Mouse (Mus musculus) thymus, postnatal 0 days (tissue): ENCODE measurements around the gene Lrrc58. TPM values are rescaled to one million over a fixed set of nuclear protein-coding genes. Genes with fewer than 3 reads are reported as not detected.

ENCODE experiments used
- DNase-seq: peaks from one replicate; pipeline ENCODE4 v3.0.0-alpha.2; 2015; ENCODE audit warnings: low spot score
- polyA plus RNA-seq: library from polyadenylated mRNA; unstranded; fragments of >200 nt; fragmentation: Nextera tagmentation; extraction: Ambion mirVana; gene quantifications from 2 replicates; pipeline ENCODE4 v1.2.1, GENCODE M21; 2015

Lrrc58 gene
- polyA plus RNA-seq, 1 experiment from 2014 or later: 34.6 TPM

GRCm38 (mm10) chr16:37920842-37921409 lies 52.7 kb downstream of the Lrrc58 start:
- no peak for DNase-seq

GRCm38 (mm10) chr16:37926087-37926486 lies 57.9 kb downstream of the Lrrc58 start:
- DNase-seq: no peak

- DNase-seq: no peak
These were observed 58.9 kb downstream of the Lrrc58 start for GRCm38 (mm10) chr16:37927117-37927516.

- no peak for DNase-seq
These were observed 60.8 kb downstream of the Lrrc58 start for GRCm38 (mm10) chr16:37929006-37929405.

- no peak for DNase-seq
These were observed 61.4 kb downstream of the Lrrc58 start for GRCm38 (mm10) chr16:37929626-37930025.

- no peak for DNase-seq
These were observed 66.7 kb downstream of the Lrrc58 start for GRCm38 (mm10) chr16:37934932-37935331.

- DNase-seq: no peak
These were observed 69.1 kb downstream of the Lrrc58 start for GRCm38 (mm10) chr16:37937276-37937675.

Other genes starting within 250 kb of the Lrrc58 start
- 93.4 and 93.7 TPM in 2 replicates for gene Ndufb4, start 213.9 kb upstream of the Lrrc58 start, polyA plus RNA-seq
- gene Fstl1, start 91.5 kb upstream of the Lrrc58 start, polyA plus RNA-seq: 59.9 and 70.6 TPM in 2 replicates
- 0.12 and 0.17 TPM in 2 replicates for gene Gm36028, start 7.2 kb upstream of the Lrrc58 start, polyA plus RNA-seq
- 0.13 and 0.23 TPM in 2 replicates for gene Gpr156, start 48.1 kb downstream of the Lrrc58 start, polyA plus RNA-seq
- 37.9 and 45.6 TPM in 2 replicates for gene Gsk3b, start 220.6 kb downstream of the Lrrc58 start, polyA plus RNA-seq